Mouse (Mus musculus): ENCODE data around the gene Dnmt1.

The Dnmt1 gene

DNA sequence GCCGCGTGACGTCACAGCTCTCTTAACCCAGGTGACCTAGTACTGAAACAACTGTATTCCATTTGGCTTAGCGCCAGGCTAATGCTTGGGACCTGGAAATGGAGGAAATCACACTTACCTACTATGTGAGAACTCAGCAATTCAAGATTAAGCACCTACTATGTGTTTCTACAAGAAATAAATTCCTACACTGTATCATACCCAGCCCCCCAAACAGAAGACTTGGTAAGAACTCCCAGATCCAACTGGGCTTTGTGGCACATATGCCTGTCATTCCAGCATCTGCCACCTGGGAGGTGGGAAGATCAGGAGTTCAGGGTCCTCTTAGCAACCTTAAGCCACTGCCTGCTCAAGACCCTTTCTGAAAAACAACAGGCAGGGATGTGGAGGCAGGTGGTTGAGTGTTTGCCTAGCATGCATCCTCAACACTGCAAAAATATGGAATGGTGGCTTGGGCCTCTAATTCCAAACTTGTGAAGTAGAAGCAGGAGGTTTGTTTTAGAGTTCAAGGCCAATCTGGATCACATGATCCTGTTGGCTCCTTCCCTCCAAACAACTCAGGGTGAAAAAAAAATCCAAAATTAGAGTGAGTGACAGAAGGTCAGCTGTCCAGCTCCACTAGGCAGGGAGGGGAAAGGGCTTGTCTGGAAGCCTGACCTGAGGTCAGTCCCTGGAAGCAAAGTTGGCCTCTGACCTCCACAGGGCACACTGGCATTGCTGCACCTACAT is 17.4 kb upstream of the Dnmt1 start:
- no peak for DNase-seq (ENCODE audit: low spot score)

DNA sequence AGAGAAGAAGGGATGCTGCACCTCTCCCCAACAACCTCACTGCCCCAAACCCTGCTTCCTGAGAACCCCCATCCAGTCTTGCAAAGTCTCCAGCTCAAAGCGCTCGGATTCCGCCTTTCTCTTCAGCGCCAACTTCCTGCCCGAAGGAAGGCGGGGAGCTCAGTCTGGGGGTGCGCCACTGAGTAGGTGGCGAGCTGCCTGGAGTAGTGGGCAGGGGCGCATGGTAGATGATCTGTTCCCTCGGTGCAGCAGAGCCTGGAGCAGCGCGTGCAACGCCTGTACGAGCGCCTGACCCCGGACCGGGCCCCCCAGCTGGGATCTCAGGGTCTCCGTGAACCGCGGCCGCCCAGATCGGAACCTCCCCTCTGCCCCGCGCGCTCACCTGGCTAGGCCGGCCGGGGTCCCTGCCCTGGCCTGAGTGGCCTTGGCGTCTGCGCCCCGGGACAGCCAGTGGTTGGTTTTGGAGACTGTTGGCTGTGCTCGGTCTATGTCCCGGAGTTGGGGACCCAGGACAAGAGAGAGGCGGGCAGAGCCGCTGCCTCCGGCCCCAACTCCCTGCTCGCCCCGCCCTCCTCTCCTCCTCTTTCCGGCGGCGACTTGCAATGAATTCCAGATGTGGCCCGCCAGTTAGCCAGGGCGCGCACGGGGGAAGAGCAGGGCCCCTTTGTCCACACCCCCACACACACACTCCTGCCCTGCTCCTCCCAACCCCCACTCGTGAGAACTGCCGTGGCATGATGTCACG is 16.7 kb upstream of the Dnmt1 start, which contains the start of gene S1pr2:
Gene S1pr2, minus strand, starts transcription at position 566 of the 745 bp plus-strand sequence.
- DNase-seq (ENCODE audit: low spot score), result peak; percentile 89

- DNase-seq (ENCODE audit: low spot score), result peak; percentile 71
Observed at GRCm38 (mm10) chr9:20975431-20976215, 15.9 kb upstream of the Dnmt1 start.

GRCm38 (mm10) chr9:20973682-20974075 is 14.0 kb upstream of the Dnmt1 start:
- no peak for DNase-seq (ENCODE audit: low spot score)

- no peak for DNase-seq (ENCODE audit: low spot score)
Observed at GRCm38 (mm10) chr9:20973001-20973681, 13.5 kb upstream of the Dnmt1 start.

- DNase-seq (ENCODE audit: low spot score), result no peak
Observed at GRCm38 (mm10) chr9:20972141-20972992, 12.7 kb upstream of the Dnmt1 start.

- DNase-seq (ENCODE audit: low spot score), result no peak
Observed at GRCm38 (mm10) chr9:20971751-20972140, 12.1 kb upstream of the Dnmt1 start.

DNA sequence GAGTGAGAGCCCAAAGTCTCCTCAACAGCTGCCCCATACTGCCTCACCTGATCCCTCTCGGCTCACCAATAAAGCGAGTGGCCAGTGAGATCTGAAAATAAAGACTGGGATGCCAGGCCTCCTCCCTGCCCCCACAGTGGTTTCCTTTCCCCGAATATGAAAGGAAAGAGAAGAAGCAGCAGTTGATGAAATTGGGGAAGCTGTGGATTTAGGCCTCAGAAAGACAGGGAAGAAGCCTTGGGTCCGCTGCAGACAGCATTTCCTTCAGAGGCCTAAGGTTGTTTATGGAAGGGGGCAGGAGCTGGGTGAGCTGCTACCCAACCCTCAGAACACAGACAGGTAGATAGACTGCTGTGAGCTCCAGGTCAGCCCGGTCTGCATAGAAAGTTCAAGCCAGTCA is 7.1 kb upstream of the Dnmt1 start:
- DNase-seq (ENCODE audit: low spot score), result no peak

- DNase-seq (ENCODE audit: low spot score), result no peak
Observed at GRCm38 (mm10) chr9:20966008-20966407, 6.3 kb upstream of the Dnmt1 start.

- DNase-seq (ENCODE audit: low spot score), result no peak
Observed at GRCm38 (mm10) chr9:20965606-20966005, 5.9 kb upstream of the Dnmt1 start.

DNA sequence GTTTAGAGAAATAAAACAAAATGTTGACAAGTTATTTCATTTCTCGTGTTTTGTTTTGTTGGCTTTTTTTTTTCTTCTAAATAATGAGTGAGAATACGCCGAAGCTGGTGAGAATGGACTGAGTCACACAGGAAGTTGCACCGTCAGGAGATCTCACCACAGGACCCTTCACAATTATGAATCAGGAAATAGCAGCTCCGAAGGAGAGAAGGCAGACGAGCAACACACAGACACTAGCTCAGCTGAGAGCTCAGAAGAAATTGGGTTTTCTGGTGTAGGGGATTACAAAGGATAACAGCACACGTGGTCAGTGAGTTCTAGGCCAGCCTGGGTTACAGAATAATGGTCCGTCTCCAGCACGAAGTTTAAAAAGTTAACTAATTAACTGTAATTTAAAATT is 1.9 kb upstream of the Dnmt1 start:
- DNase-seq (ENCODE audit: low spot score), result no peak

- DNase-seq (ENCODE audit: low spot score), result no peak
Observed at GRCm38 (mm10) chr9:20956989-20957388, 2.7 kb downstream of the Dnmt1 start.

- peak; percentile 96 for DNase-seq (ENCODE audit: low spot score)
Observed at GRCm38 (mm10) chr9:20952520-20953227, 7.0 kb downstream of the Dnmt1 start.

DNA sequence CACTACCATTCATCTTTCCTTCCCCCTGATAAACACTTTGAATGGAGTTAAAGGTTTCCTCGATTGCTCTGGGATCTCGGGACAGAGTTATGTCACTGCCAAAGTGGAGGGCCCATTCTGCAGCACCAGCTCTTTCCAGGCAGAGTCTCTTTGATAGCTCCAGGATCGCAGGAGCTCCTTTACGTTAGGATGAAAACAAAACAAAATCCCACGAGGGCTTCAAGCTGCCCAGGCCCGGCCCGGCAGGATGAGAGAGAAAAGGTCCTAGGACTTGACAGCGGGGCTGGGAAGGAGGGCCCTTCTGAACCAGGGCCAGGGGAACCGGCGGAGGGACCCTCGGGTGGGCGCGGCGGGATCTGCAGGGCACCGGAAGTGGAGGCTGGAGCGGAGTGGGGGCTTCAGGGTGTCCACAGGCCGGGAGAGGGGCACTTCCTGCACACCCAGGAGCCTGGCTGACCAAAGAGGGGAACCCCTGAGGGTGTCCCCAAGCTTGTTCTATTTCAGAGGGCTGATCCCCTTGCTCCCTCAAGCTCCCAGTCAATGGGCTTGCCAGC is 7.6 kb downstream of the Dnmt1 start:
- DNase-seq (ENCODE audit: low spot score), result peak; percentile 70

GRCm38 (mm10) chr9:20951441-20951840 is 8.2 kb downstream of the Dnmt1 start:
- DNase-seq (ENCODE audit: low spot score), result no peak

DNA sequence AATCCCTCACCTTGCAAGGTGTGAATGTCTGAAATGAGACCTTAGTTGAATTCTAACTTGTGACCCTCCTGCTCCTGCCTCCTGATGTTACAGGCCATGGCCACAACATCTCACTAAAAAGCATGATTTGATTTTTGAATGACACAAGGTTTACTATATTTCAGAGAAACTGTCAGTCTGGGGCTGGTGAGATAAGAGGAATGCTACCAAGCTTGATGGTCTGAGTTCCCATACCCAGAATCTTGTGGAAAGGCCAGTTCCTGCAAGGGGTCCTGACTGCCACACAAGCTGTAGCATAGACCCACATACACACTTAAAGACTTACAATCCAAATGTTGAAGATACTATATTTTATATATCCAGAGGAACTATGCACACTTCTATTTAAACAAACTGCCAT is 9.3 kb downstream of the Dnmt1 start:
- no peak for DNase-seq (ENCODE audit: low spot score)

- DNase-seq (ENCODE audit: low spot score), result no peak
Observed at GRCm38 (mm10) chr9:20946066-20946880, 13.4 kb downstream of the Dnmt1 start.

- DNase-seq (ENCODE audit: low spot score), result no peak
Observed at GRCm38 (mm10) chr9:20944697-20945370, 14.9 kb downstream of the Dnmt1 start.

GRCm38 (mm10) chr9:20943911-20944310 is 15.8 kb downstream of the Dnmt1 start:
- no peak for DNase-seq (ENCODE audit: low spot score)

Data from testis, postnatal 10 days (tissue).